Mouse (Mus musculus): ENCODE results near the gene Kxd1.

Kxd1 gene

DNA sequence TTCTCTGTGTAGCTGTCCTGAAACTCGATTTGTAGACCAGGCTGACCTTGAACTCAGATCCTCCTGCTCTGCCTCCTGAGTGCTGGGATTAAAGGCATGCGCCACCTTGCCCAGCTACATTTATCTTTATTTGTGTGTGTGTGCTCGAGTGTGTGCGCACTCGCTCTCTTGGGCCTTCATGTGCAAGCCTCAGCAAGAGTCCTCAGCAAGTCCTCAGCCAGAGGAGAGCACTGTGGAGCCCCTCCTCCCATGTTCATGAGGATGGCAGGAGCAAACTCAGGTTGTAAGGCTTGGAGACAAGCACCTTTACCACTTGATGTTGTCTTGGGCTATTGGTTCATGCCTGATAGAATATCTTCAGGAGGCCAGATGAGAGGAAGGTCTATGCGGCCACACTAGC is 20.0 kb upstream of the Kxd1 start:
- no peak for DNase-seq (ENCODE audit: low spot score)

DNA sequence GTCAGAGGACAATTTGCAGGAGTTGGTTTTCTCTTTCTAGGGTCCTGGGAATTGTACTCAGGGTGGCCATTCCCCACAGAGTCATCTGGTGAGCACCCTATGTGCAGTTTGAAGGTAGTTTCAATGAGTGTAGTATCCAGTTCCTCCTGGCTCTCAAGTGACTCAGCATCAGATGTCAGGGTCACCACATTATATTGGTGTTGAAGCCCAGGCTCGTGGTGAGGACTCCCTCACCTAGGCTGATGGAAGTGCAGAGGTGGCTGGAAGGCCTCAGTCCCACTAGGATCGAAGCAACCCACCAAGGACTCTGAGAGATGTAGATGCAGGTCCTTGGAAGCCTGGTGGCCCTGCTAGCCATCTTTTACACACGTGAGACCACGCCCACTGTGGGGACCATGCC is 18.7 kb upstream of the Kxd1 start:
- no peak for DNase-seq (ENCODE audit: low spot score)

GRCm38 (mm10) chr8:70544200-70544687 is 16.5 kb upstream of the Kxd1 start:
- DNase-seq (ENCODE audit: low spot score): peak; percentile 67

GRCm38 (mm10) chr8:70541081-70541480 is 13.3 kb upstream of the Kxd1 start:
- DNase-seq (ENCODE audit: low spot score): no peak

- DNase-seq (ENCODE audit: low spot score): peak; percentile 46
These were observed 12.8 kb upstream of the Kxd1 start for GRCm38 (mm10) chr8:70540507-70541071.

- DNase-seq (ENCODE audit: low spot score): no peak
These were observed 12.3 kb upstream of the Kxd1 start for GRCm38 (mm10) chr8:70540013-70540506.

DNA sequence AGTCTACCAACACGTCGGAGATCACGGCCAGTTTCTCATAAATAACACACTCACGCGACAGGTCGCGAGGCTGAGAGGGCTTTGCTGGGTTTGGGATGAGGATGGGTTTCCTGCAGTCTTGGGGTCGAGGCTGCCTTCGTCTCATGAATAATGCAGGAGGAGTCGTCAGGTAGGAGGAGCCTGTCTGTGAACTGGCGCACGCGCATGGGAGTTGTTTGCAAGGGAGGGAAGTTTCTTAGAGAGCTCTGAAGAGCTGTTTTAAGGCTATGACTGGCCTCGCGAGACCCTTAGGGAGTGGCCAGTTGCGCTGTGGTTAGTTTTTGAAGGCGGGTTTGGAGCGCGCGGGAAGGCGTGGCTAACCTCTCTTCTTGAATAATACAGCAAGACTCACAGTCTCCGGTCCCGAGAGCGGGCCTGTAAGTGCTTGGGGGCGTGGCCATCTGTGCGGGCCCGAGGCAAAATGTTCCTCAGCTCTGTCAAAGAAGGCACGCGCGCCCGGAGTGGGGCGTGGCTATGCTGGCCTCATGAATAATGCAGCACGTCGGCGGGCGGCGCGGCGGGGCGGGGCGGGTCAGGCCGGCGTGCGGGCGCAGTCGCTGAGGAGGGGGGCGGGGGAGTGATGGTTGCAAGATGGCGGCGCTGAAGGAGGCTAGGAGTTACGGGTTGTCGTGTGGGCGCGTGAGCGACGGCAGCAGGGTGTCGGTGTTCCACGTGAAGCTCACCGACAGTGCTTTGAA is 11.5 kb upstream of the Kxd1 start, which contains the start of gene Ell:
Gene Ell, plus strand, starts transcription at position 381 of the 737 bp plus-strand sequence.
- DNase-seq (ENCODE audit: low spot score): peak; percentile 100

- DNase-seq (ENCODE audit: low spot score): peak; percentile 100
These were observed 10.9 kb upstream of the Kxd1 start for GRCm38 (mm10) chr8:70538633-70539076.

DNA sequence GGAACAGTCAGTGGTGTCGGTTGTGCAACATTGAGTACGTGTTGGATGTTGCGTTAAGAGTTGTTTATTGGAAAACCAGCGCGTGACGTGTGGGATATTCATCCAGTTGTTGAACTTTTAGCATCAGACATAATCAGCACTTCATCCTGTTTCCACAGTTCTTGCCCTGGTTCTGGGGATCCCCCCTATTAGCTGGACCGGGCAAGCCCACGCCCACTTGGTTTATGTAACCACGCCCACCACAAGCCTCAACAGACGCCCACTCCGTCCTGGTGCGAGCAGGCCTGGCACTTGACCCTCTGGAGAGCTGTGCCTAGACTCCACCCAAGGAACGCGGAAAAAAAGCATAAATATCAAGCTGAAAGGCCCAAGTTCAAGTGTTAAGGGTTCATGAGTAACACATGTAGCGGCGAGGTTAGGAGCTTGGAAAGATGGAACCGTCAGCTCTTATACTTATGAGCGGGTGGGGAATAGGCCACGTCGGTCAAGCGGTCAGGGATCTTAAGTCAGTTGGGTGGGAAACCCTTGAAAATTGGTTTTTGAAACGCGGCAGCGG is 10.3 kb upstream of the Kxd1 start:
- DNase-seq (ENCODE audit: low spot score): peak; percentile 76

GRCm38 (mm10) chr8:70535701-70536100 is 7.9 kb upstream of the Kxd1 start:
- no peak for DNase-seq (ENCODE audit: low spot score)

DNA sequence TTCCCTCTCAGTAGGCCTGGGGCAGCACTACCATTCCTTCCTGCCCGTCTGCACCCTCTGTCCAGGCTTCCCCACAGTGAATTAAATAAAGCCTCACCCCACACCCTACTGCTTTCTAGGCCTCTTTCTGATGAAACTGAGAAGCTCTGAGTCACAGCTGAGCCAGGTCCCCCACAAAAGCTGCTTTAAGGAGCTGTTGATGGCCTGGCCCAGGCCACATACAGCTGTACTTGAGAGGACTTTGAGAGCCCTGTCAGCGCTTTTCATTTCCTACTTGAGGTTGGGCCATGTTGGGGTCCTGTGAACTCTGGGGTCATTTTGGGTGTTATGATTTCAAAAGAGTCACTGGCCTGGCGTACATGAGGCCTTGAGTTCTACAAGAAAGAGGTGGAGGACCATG is 7.5 kb upstream of the Kxd1 start:
- DNase-seq (ENCODE audit: low spot score): no peak

GRCm38 (mm10) chr8:70534281-70534680 is 6.5 kb upstream of the Kxd1 start:
- no peak for DNase-seq (ENCODE audit: low spot score)

DNA sequence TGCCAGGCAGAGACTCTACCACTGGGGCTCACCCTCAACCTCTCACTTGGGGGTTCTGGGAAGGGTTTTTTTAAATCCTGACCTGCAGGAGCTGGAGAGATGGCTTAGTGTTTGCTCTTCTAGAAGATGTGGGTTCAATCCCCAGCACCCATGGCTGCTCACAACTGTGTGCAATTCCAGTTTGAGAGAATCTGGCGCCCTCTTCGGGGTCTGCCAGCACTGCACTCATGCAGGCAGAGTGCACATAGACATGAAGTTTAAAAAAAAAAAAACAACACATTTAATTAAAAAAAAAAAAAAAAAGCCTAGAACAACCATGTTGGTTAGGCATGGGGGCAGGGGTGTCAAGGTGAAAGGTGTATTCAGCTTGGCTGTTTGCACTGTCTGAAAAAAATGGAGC is 2.6 kb upstream of the Kxd1 start:
- no peak for DNase-seq (ENCODE audit: low spot score)

DNA sequence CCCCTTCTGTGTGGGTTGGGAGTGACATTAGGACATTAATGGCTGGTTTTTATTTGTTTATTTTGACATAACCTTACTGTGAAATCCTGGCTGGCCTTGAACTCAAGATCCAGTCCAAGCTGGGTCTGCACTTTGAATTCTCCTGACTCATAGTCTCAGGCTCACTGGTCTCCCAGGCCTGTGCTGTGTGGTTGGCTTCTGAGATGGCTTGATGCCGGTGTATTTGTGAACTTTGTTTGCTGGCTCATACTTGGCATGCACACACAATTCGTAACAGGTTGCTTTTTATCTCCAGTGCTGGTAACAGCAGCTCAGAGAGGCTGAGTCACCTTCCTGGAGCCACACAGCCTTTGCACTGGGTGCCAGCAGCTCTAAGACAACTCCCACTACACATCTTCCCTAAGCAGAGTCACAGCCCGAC is 2.0 kb upstream of the Kxd1 start:
- no peak for DNase-seq (ENCODE audit: low spot score)

DNA sequence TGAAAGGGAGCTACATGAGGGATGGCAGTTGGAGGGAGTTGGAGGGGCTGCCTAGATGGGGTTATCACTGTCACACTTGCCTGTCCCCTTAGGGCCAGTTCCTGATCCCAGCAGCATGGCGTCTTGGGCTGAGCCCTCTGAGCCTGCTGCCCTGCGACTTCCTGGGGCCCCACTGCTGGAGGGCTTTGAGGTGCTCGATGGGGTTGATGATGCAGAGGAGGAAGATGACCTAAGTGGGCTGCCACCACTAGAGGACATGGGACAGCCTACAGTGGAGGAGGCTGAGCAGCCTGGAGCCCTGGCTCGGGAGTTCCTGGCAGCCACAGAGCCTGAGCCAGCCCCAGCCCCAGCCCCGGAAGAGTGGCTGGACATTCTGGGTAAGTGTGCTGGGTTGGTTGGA is 1.5 kb upstream of the Kxd1 start:
- DNase-seq (ENCODE audit: low spot score): no peak

DNA sequence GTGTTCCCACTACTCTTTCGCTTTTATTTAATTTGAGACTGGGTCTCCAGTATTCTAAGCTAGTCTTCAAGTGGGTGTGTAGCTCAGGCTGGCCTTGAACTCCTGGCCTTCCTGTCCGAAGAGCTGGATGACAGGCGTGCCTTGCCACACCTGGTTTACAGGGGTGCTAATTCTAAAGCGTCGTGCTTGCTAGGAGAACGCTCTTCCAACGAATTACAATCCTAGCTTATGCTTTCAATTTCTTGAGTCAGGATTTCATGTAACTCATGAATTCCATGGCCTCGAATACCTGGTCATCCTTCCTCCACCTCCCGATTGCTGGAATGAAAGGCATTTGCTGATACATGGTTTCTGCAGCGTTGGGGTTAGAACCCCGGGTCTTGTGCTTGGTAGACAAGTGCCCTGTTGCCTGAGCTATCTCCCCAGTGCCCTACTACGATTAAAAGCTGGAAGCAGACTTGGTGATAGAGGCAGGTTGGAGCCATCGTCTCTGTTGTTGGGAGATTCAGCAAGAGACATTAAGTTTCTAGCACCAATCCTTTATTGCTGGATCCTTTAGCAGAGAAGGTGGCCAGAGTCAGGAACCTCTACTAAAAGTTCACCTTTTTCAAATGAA is 534 bp upstream of the Kxd1 start:
- DNase-seq (ENCODE audit: low spot score): no peak

- DNase-seq (ENCODE audit: low spot score): no peak
These were observed 645 bp downstream of the Kxd1 start for GRCm38 (mm10) chr8:70527111-70527511.

DNA sequence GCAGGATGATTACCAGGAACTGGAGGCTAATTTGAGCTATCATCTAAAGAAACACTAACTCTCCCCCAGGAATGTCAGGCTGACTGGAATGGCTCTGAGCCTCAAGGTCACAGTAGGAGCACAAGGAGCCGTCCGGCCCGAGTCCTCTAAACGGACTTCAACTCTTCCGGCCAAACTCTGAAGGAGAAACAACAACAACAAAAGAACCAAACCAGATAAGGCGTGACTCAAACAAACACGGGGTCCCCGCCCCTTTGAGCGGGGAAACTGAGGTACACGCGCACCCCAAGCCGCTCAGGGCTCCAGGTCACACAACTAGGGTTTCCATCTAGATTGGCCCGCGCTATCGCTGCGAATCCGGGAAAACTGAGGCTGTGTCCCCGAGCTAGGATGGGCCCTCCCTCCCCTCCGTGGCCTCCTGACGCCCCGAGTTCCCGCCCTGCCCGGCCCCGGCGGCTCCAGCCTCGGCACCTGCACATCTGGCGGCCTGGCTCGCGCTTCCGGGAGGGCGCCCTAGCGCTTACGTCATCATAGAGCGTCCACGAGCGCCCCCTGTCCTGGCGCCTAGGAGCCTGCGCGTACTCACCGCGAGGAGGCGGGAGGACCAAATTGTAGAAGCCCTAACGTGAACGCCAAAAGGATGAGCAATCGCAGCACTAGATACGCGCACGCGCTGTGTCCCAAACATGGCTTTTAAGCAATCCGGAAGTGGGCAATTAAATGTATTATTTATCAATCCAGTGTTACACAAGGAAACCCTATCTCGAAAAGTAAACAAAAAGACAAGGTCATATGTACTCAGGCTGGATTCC is 5.0 kb downstream of the Kxd1 start:
- DNase-seq (ENCODE audit: low spot score): peak; percentile 96

- DNase-seq (ENCODE audit: low spot score): no peak
These were observed 8.2 kb downstream of the Kxd1 start for GRCm38 (mm10) chr8:70519606-70520005.

DNA sequence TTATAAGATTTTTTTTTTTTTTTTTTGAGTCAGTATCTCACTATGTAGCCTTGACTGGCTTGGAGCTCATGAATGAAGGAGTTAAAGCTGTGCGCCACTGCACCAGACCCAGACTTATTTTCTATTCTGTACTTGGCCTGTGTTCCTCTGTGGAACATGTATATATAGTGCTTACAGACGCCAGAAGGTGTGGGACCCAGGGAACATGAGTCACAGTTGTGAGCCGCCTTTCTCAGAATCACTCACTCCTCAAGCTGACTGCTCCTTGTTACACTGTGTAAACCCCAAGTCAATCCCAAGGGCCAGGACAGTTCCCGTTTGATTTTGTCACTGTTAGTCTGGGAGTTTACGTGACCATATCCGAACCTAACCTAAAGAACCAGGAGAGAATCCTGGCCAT is 8.7 kb downstream of the Kxd1 start:
- DNase-seq (ENCODE audit: low spot score): no peak

DNA sequence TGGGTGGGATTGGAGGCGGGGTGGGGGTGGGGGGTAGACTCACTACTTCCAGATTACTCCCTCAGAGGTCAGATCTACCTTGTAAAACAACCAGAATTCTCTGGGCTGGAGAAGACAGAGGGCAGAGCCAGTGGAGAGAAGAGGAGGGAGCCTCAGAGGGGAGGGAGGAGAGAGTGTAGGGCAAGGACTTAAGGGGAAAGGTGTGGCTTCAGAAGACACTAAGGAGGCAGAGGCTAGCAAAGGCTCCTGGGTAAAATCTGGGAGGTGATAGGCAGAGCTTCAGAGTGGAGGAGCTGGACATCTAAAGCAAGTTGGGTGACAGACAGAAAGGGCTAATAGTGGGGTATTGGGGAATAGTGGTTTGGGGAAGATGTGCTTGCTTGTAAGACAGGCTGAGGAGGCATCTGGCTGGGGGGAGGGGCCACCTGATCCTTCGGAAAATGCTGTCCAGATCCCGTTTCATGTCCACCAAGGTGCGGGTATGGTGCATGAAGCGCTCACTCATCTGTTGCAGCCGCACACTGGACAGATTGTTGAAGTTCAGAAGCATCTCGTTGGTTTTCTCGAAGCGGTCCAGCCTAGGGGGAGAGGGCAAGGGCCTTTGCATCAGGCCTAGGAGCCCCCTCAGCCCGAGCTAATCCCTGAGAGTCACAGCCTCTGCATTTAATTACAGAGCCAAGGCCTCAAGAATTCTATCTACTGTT is 9.7 kb downstream of the Kxd1 start:
- no peak for DNase-seq (ENCODE audit: low spot score)

Measured in urinary bladder, postnatal 14 days (tissue).